Mouse (Mus musculus): ENCODE data around the gene Fosb.
A peak's percentile ranks its signal among the peaks of the same experiment; 100 is the strongest.

Gene Fosb

DNA sequence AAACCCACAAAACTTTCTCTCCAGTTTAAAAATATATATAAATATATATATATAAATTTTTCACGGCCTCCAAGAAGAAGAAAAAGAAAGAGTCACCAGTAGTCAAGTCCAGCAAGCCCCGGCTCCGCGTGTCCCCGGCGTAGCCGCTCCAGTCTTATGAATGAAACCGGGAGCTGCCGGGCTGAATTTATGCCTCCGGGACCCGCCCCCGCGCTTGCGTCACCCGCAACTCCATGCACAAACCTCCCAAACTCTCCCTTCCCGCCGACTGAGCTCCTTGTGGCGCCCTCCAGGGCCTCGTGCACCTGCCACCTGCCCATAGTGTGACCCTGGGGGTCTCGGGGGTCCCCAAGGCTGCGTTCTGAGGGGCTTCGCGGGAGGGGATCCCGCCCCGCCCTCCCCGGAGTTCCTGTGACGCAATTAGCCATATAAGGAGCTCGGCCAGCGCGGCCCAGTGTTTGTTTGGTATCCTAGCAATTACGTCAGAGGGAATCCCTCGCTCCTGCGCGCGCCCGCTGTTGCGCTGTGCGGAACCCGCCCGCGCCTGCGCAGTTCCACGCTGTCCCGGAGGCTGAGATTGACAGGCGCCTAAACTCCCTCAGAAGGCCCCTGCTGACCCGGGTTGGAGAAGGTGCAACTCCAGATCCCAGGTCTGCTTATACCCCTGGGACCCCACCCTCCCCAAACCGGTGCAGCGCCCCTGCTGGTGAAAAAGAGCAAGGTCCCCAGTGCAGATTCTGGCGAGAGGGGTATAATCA lies at the start of gene Fosb:
Gene Fosb (minus strand): TSS at position 168 of the 758 bp plus-strand sequence.
- DNase-seq, result peak; percentile 98

- peak; percentile 92 for DNase-seq
Measured at GRCm38 (mm10) chr7:19359299-19359891, 49.5 kb upstream of the Fosb start, which contains the start of the genes Cd3eap and Ppp1r13l. Gene Cd3eap, minus strand, starts transcription at chr7:19359483. Gene Ppp1r13l, plus strand, starts transcription at chr7:19359749.

GRCm38 (mm10) chr7:19358634-19359033 lies 48.8 kb upstream of the Fosb start:
- no peak for DNase-seq

- no peak for DNase-seq
Measured at GRCm38 (mm10) chr7:19357381-19358375, 47.8 kb upstream of the Fosb start.

- no peak for DNase-seq
Measured at GRCm38 (mm10) chr7:19356311-19356710, 46.5 kb upstream of the Fosb start.

DNA sequence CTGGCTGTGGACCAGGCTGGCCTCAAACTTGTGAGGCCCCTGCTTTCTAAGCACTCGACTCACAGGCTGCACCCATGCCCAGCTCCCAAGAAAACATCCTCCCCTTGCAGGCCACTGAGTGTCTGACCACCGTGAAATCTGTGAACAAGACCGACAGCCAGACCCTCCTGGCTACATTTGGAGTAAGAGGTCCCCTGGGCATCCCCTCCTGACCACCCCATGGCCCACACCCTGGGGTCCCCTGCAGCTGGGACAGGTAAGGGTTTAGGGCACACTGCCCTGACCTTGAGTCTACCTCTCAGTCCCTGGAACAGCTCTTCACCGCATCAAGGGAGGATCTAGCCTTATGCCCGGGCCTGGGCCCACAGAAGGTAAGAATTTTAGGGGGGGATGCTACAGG lies 45.1 kb upstream of the Fosb start:
- DNase-seq, result no peak

DNA sequence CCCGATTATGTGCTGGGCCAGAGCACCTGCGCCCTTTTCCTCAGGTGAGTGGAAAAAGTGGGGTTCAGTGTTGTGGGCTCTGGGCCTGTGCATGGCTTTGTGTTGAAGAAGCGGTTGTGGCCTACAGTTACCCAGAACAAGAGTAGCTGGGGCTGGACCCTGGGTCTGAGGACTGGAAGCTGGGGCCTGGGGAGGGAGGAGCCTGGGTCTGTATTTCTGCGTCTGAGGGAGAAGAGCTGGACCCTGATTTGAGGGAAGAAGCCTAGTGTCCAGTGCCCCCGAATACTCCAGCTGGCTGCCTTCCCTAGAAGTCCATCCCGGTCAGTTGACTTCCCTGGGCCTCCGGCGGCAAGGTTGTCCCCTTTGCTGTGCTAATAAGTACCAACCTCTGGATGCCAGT lies 40.4 kb upstream of the Fosb start:
- no peak for DNase-seq

DNA sequence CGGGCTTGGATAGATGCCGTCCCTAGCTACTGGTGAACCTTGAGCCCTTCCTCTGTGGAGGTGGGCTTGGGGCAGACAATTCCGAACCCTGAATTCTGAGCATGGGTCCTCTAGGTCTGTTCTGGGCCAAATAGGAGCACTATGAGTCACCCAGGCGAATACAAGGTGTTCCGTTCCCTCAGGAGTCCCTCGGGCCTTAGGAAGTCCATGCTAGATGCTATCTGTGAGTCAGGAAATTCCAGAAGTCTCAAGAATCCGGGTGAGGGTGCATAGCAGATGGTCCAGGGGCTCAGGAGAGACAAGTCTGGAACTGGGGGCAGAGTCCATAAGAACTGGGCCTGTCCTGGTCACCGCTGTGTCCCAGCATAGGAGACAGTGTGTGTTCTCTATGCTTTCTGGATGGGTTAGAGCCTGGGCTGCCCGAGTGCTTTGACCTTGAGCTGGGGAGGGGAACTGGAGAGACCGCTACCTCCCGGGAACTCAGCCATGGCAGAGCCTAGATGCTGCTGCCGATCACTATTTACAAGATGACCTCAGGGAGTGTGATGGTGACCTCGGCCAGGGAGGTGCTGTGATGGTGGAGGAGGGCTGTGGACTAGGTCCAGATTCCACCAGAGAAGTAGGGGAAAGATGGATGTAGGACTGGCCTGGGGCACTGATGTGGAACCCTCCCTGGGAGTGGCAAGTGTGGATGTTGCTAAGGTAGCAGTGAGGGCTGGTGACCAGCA lies 39.5 kb upstream of the Fosb start:
- peak; percentile 14 for DNase-seq

- DNase-seq, result peak; percentile 98
Measured at GRCm38 (mm10) chr7:19344938-19345471, 35.2 kb upstream of the Fosb start.

- no peak for DNase-seq
Measured at GRCm38 (mm10) chr7:19344237-19344847, 34.5 kb upstream of the Fosb start, which contains the start of gene Ercc1. Gene Ercc1, plus strand, starts transcription at chr7:19344778.

- DNase-seq, result peak; percentile 83
Measured at GRCm38 (mm10) chr7:19343210-19343808, 33.5 kb upstream of the Fosb start.

- peak; percentile 90 for DNase-seq
Measured at GRCm38 (mm10) chr7:19342481-19343027, 32.7 kb upstream of the Fosb start.

DNA sequence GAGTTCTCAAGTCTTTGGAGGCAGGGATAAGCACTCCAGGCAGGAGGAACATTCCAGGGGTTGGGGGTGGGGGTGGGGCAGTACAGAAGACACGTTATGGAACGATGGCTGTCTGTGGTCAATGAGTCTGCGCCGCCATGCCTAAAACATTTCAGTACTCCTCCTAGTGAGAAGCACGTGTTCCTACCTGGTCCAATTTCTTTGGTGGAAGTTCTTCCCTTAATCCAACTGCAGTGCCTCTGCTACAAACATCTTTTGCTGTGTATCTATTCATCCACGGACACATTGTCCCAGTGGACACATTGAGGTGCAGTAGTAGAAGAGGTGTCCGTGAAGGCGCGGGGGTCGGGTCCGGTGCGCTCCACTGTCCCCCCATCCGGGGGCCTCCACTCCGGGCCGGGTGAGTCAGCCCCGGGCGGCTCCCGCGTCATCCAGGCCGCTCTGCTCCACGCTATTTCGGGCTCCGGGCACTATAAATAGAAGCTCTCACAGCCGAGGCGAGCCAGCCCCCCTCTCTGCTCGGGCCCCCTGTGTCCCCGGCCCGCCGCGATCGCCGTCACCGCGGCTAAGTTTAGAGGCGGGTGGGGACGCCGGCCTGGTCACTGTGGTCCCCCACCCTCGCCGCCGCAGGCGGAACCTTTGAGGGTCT lies 32.0 kb upstream of the Fosb start:
- DNase-seq, result peak; percentile 59

- no peak for DNase-seq
Measured at GRCm38 (mm10) chr7:19341250-19341649, 31.4 kb upstream of the Fosb start.

- no peak for DNase-seq
Measured at GRCm38 (mm10) chr7:19338596-19338995, 28.7 kb upstream of the Fosb start.

DNA sequence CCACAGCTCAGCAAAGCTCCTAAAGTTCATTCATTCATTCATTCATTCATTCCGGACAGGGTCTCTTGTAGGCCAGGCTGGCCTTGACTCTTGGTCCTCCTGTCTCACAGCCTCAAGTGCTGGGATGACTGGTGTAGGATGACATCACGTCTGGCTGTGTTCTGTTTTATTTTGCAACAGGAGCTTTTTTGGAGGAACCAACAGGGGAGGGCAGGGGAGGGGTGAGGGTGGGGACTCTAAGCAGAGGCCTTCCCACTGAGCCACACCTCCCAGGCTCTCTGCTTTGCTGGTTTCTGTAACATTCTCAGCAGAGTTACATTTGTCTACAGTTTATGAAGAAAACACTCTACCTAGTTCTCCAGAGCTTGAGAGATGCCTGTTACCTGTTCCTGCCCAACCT lies 28.2 kb upstream of the Fosb start:
- DNase-seq, result no peak

GRCm38 (mm10) chr7:19337122-19337521 lies 27.3 kb upstream of the Fosb start:
- no peak for DNase-seq

- DNase-seq, result peak; percentile 56
Measured at GRCm38 (mm10) chr7:19335583-19335982, 25.7 kb upstream of the Fosb start.

DNA sequence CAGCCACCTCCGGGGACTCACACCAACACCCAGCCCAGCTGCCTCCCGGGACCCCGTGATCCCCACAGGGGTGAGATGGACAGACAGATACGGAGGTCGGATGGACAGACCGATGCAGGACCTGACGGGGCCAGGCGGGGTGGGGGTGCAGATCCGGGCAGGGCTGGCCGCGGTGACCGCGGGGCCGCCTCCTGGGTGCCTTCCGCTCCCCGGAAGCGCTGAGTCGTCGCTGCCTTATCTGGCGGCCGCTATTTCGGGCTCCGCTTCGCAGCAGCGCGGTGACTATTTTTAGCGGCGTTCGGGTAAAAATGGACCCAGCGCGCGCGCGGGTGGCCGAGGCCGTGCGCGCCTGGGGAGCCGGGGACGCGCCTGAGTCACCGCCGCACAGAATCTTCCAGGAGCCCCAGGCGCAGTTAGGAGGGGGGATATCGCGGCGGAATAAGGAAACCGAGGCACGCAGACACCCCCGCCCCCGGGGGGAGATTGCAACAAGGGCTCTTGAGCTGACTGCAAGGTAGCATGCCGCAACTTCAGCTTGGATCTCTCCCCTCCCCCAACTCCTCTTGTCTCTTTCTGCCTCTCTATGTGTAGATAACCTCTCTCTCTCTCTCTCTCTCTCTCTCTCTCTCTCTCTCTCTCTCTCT lies 23.0 kb upstream of the Fosb start:
- peak; percentile 80 for DNase-seq

DNA sequence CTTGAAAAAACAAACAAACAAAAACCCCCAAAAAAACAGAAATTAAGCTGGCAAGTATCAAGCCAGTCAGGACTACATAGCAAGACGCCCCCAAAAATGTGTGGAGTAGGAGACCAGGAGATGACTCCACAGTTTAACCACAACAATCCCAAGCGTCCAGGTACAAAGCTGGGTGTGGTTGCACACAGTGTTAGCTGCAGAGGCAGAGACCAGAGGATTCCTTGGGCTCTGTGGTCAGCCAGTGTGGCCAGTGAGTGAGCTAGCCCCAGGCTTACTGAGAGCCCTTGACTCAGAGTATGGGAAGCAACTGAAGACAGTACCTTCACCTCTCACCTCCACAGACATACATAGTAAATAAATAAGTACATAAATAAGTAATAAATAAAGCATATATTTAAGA lies 22.1 kb upstream of the Fosb start:
- no peak for DNase-seq

Measured in kidney, postnatal 10 days (tissue).